Mouse (Mus musculus) midbrain, embryonic 10.5 days (tissue): ENCODE measurements around the gene Purb. TPM values are rescaled to one million over a fixed set of nuclear protein-coding genes. Genes with fewer than 3 reads are reported as not detected.

ENCODE experiments used
- DNase-seq: peaks from one replicate; pipeline ENCODE4 v3.0.0-alpha.2; 2017; ENCODE audit warnings: low spot score
- H3K27ac ChIP-seq: fragments of 300-500 bp; sonication (generic); replicated peaks from 2 replicates; pipeline ENCODE4 v1.5.1; 2016; ENCODE audit warnings: mild to moderate bottlenecking
- H3K27me3 ChIP-seq: fragments of 300-500 bp; sonication (generic); 2 replicates; pipeline ENCODE4 v1.6.1; 2016; ENCODE audit warnings: low read depth, mild to moderate bottlenecking; ENCODE audit not compliant: poor library complexity, severe bottlenecking
- H3K36me3 ChIP-seq: fragments of 300-500 bp; sonication (generic); 2 replicates; pipeline ENCODE4 v1.6.1; 2016; ENCODE audit warnings: mild to moderate bottlenecking, moderate library complexity
- H3K4me1 ChIP-seq: fragments of 300-500 bp; sonication (generic); 2 replicates; pipeline ENCODE4 v1.6.1; 2016
- H3K4me3 ChIP-seq: fragments of 300-500 bp; sonication (generic); 2 replicates; pipeline ENCODE4 v1.5.1; 2016; ENCODE audit warnings: mild to moderate bottlenecking, moderate library complexity
- H3K9me3 ChIP-seq: fragments of 300-500 bp; sonication (generic); replicated peaks from 2 replicates; pipeline ENCODE4 v1.6.1; 2016; ENCODE audit warnings: mild to moderate bottlenecking
- WGBS: fragments of 180-500 bp; shearing (Covaris S2); methylation state at CpG from one replicate; pipeline ENCODE4 v1.1.7; 2016; 5-methylcytosine and 5-hydroxymethylcytosine counted together
- polyA plus RNA-seq: library from polyadenylated mRNA; unstranded; fragments of >200 nt; fragmentation: Nextera tagmentation; extraction: Ambion mirVana; gene quantifications from 2 replicates; pipeline ENCODE4 v1.2.1, GENCODE M21; 2016

Purb gene
- 15.1 and 15.5 TPM in 2 replicates for polyA plus RNA-seq

GRCm38 (mm10) chr11:6475867-6476484, at the start of gene Purb:
Purb (minus strand) TSS chr11:6475917.
- peaks cover 26% of the 10 kb centered on the region for H3K36me3 ChIP-seq
- no peaks in the 10 kb centered on the region for H3K27me3 ChIP-seq
- DNase-seq, result peak; percentile 90
- H3K4me3 ChIP-seq, result peak within 1 kb of the TSS; percentile 99
- H3K9me3 ChIP-seq, result no peaks in the 10 kb centered on the region
- H3K27ac ChIP-seq, result peak within 1 kb of the TSS; percentile 95
- 5% methylated on average over 69 of the region's 76 CpGs for WGBS
- peaks cover 40% of the 10 kb centered on the region for H3K4me1 ChIP-seq

GRCm38 (mm10) chr11:6525241-6525640, 49.5 kb upstream of the Purb start:
- Histone ChIP-seq H3K4me1 (peaks cover 34% of the 10 kb centered on the region), H3K9me3 (no peaks in the 10 kb centered on the region), H3K36me3 (peaks cover 39% of the 10 kb centered on the region), H3K4me3 (no peak overlapping the region), H3K27ac (peak overlapping the region; percentile 57; the same call in 1 of the 2 replicates), H3K27me3 (no peaks in the 10 kb centered on the region)
- 81% methylated on average over 1 of the region's 1 CpGs for WGBS
- DNase-seq, result no peak

- Histone ChIP-seq H3K27me3 (no peaks in the 10 kb centered on the region), H3K4me1 (peaks cover 34% of the 10 kb centered on the region), H3K27ac (peak overlapping the region; percentile 57; the same call in 1 of the 2 replicates), H3K9me3 (no peaks in the 10 kb centered on the region), H3K4me3 (no peak overlapping the region), H3K36me3 (peaks cover 39% of the 10 kb centered on the region)
- no peak for DNase-seq
- WGBS, result 92% methylated on average over 4 of the region's 4 CpGs
Measured at GRCm38 (mm10) chr11:6524880-6525238, 49.1 kb upstream of the Purb start.

- WGBS, result 89% methylated on average over 8 of the region's 8 CpGs
- DNase-seq, result no peak
- no peaks in the 10 kb centered on the region for H3K9me3 ChIP-seq
- peaks cover 39% of the 10 kb centered on the region for H3K36me3 ChIP-seq
- H3K4me3 ChIP-seq, result no peak overlapping the region
- H3K4me1 ChIP-seq, result peaks cover 34% of the 10 kb centered on the region
- no peaks in the 10 kb centered on the region for H3K27me3 ChIP-seq
- H3K27ac ChIP-seq, result no peak overlapping the region
Measured at GRCm38 (mm10) chr11:6524165-6524879, 48.6 kb upstream of the Purb start.

GRCm38 (mm10) chr11:6523662-6524088, 48.0 kb upstream of the Purb start:
- peaks cover 39% of the 10 kb centered on the region for H3K36me3 ChIP-seq
- no peaks in the 10 kb centered on the region for H3K27me3 ChIP-seq
- DNase-seq, result no peak
- 75% methylated on average over 1 of the region's 1 CpGs for WGBS
- peaks cover 32% of the 10 kb centered on the region for H3K4me1 ChIP-seq
- H3K9me3 ChIP-seq, result no peaks in the 10 kb centered on the region
- H3K27ac ChIP-seq, result no peak overlapping the region
- H3K4me3 ChIP-seq, result no peak overlapping the region

- WGBS, result 78% methylated on average over 9 of the region's 9 CpGs
- H3K9me3 ChIP-seq, result no peaks in the 10 kb centered on the region
Measured at GRCm38 (mm10) chr11:6522782-6523525, 47.2 kb upstream of the Purb start.

GRCm38 (mm10) chr11:6520507-6521173, 44.9 kb upstream of the Purb start, which contains the start of gene Myo1g:
Myo1g (minus strand) TSS chr11:6520965.
- WGBS, result 82% methylated on average over 7 of the region's 7 CpGs
- H3K9me3 ChIP-seq, result no peaks in the 10 kb centered on the region
- H3K4me1 ChIP-seq, result peaks cover 9% of the 10 kb centered on the region

More at GRCm38 (mm10) chr11:6522782-6523525, 47.2 kb upstream of the Purb start:
- DNase-seq, result no peak
- no peak overlapping the region for H3K27ac ChIP-seq
- H3K27me3 ChIP-seq, result no peaks in the 10 kb centered on the region
- peaks cover 39% of the 10 kb centered on the region for H3K36me3 ChIP-seq
- no peak overlapping the region for H3K4me3 ChIP-seq
- H3K4me1 ChIP-seq, result peaks cover 29% of the 10 kb centered on the region

GRCm38 (mm10) chr11:6519491-6520033, 43.8 kb upstream of the Purb start:
- no peaks in the 10 kb centered on the region for H3K27me3 ChIP-seq
- H3K4me3 ChIP-seq, result no peak overlapping the region
- H3K4me1 ChIP-seq, result peaks cover 6% of the 10 kb centered on the region
- no peak for DNase-seq
- H3K27ac ChIP-seq, result no peak overlapping the region; the same call in 1 of the 2 replicates
- no peaks in the 10 kb centered on the region for H3K9me3 ChIP-seq
- 81% methylated on average over 11 of the region's 11 CpGs for WGBS
- peaks cover 13% of the 10 kb centered on the region for H3K36me3 ChIP-seq

More at GRCm38 (mm10) chr11:6520507-6521173, 44.9 kb upstream of the Purb start, which contains the start of gene Myo1g:
- H3K27ac ChIP-seq, result no peak within 1 kb of the TSS; the same call in 1 of the 2 replicates
- no peak for DNase-seq
- H3K4me3 ChIP-seq, result no peak within 1 kb of the TSS
- peaks cover 24% of the 10 kb centered on the region for H3K36me3 ChIP-seq
- H3K27me3 ChIP-seq, result no peaks in the 10 kb centered on the region

- Histone ChIP-seq H3K27me3 (no peaks in the 10 kb centered on the region), H3K27ac (no peak overlapping the region), H3K9me3 (no peaks in the 10 kb centered on the region), H3K36me3 (no peaks in the 10 kb centered on the region), H3K4me1 (peaks cover 8% of the 10 kb centered on the region), H3K4me3 (no peak overlapping the region)
- 39% methylated on average over 7 of the region's 7 CpGs for WGBS
- no peak for DNase-seq
Measured at GRCm38 (mm10) chr11:6514837-6515236, 39.1 kb upstream of the Purb start.

GRCm38 (mm10) chr11:6508269-6508876, 32.7 kb upstream of the Purb start:
- Histone ChIP-seq H3K9me3 (no peaks in the 10 kb centered on the region), H3K27ac (no peak overlapping the region), H3K27me3 (no peaks in the 10 kb centered on the region), H3K4me1 (no peaks in the 10 kb centered on the region), H3K36me3 (no peaks in the 10 kb centered on the region), H3K4me3 (no peak overlapping the region)
- WGBS, result 72% methylated on average over 1 of the region's 1 CpGs
- no peak for DNase-seq

- Histone ChIP-seq H3K4me3 (no peak overlapping the region), H3K4me1 (no peaks in the 10 kb centered on the region), H3K9me3 (no peaks in the 10 kb centered on the region), H3K27ac (no peak overlapping the region), H3K36me3 (no peaks in the 10 kb centered on the region), H3K27me3 (no peaks in the 10 kb centered on the region)
- DNase-seq, result no peak
- WGBS, result 88% methylated on average over 9 of the region's 9 CpGs
Measured at GRCm38 (mm10) chr11:6506516-6506915, 30.8 kb upstream of the Purb start.

GRCm38 (mm10) chr11:6504689-6505088, 29.0 kb upstream of the Purb start:
- 80% methylated on average over 6 of the region's 6 CpGs for WGBS

More at GRCm38 (mm10) chr11:6504689-6505088, 29.0 kb upstream of the Purb start:
- Histone ChIP-seq H3K27me3 (no peaks in the 10 kb centered on the region), H3K9me3 (no peaks in the 10 kb centered on the region), H3K4me1 (no peaks in the 10 kb centered on the region), H3K36me3 (no peaks in the 10 kb centered on the region), H3K4me3 (no peak overlapping the region), H3K27ac (no peak overlapping the region)
- no peak for DNase-seq
